Mouse (Mus musculus): ENCODE measurements at regions not wholly inside any gene's neighbourhood (a gene's known extent, or its start where the extent isn't known, plus 50 kb on each side); places are given as distances from the start of the nearest gene placed in this dataset.

GRCm38 (mm10) chr2:30525831-30526230, 51.8 kb upstream of the Ier5l start:
- TF ChIP-seq GATA1 (IDR thresholded peaks at IDR 0.05; ENCODE audit: low read length) (no peak), TAL1 (IDR thresholded peaks at IDR 0.05; ENCODE audit: low read length) (no peak)
